ENCODE assay signal across 26 mouse cellular contexts in genomic region chr15:36689881-36690280, GRCm38 (mm10).
DNase-seq lines count a peak whose midpoint lies in the region; ATAC-seq lines count a peak whose summit lies in the region.
"Had no signal": no experiment of that assay in that cellular context is flagged by ENCODE, and none has a peak within 500 bp of the region (broad histone marks: within the 10 kb centered on the region; RNA-seq: fewer than 3 reads in every experiment).

No protein-coding gene starts in this region.

- H3K27me3 ChIP-seq in limb, embryonic 11.5 days (ENCODE audit: control insufficient read depth, insufficient read depth, low read length): no peaks in the 10 kb centered on the region
- 0 out of 2 replicates have a peak, but pooled peaks cover 4% of the 10 kb centered on the region for H3K27me3 ChIP-seq in limb, embryonic 10.5 days (ENCODE audit: low read depth, poor library complexity, severe bottlenecking)
- H3K27me3 ChIP-seq: CH12.LX; embryonic facial prominence, embryonic 12.5 days; embryonic facial prominence, embryonic 15.5 days; intestine, embryonic 15.5 days had no signal

- peak; percentile 20 for DNase-seq in limb, embryonic 11.5 days (ENCODE audit: low spot score)
- DNase-seq in limb, embryonic 10.5 days (ENCODE audit: low spot score): no peak
- DNase-seq in 416B (ENCODE audit: low read depth) (peak; percentile 73), MN1 (ENCODE audit: low spot score) (peak; percentile 46)
- DNase-seq in ovary, postnatal 14 days (ENCODE audit: low spot score): no peak
- no peak for DNase-seq in adrenal gland, postnatal 4 days (ENCODE audit: low spot score in 2 of 2)
- DNase-seq: adrenal gland, adult 8-10 months; adrenal gland, postnatal 25 days; B cell, adult 2 months; cerebellum, adult 11 months; cerebellum, adult 2 months; cerebellum, adult 9-11 months; gastrocnemius, postnatal 10 days; gastrocnemius, postnatal 36 days; heart, postnatal 36 days had no signal

- 0 out of 2 replicates have a peak, but pooled peaks cover 2% of the 10 kb centered on the region for H3K4me1 ChIP-seq in limb, embryonic 11.5 days (ENCODE audit: control insufficient read depth, insufficient read depth, low read length)
- H3K4me1 ChIP-seq in limb, embryonic 10.5 days: peaks cover 21% of the 10 kb centered on the region
- H3K4me1 ChIP-seq: embryonic facial prominence, embryonic 12.5 days; forebrain, embryonic 12.5 days had no signal

- 64% methylated on average over 7 of the region's 7 CpGs for WGBS in limb, embryonic 11.5 days
- 68% methylated on average over 7 of the region's 7 CpGs for WGBS in limb, embryonic 10.5 days

- no peaks in the 10 kb centered on the region for H3K9me3 ChIP-seq in limb, embryonic 11.5 days (ENCODE audit: control insufficient read depth, low read length)
- no peaks in the 10 kb centered on the region for H3K9me3 ChIP-seq in limb, embryonic 10.5 days (replicated peaks)
- H3K9me3 ChIP-seq: embryonic facial prominence, embryonic 12.5 days; embryonic facial prominence, embryonic 15.5 days; forebrain, embryonic 12.5 days; hindbrain, embryonic 10.5 days; hindbrain, embryonic 13.5 days; intestine, embryonic 15.5 days had no signal

- no peak overlapping the region for H3K27ac ChIP-seq in limb, embryonic 11.5 days (replicated peaks; ENCODE audit: low read depth, low read length)
- H3K27ac ChIP-seq in limb, embryonic 10.5 days: no peak overlapping the region
- H3K27ac ChIP-seq: embryonic facial prominence, embryonic 12.5 days; embryonic facial prominence, embryonic 15.5 days; forebrain, embryonic 12.5 days; hindbrain, embryonic 10.5 days; hindbrain, embryonic 13.5 days; intestine, embryonic 15.5 days had no signal

- no peak overlapping the region for H3K4me3 ChIP-seq in limb, embryonic 11.5 days (ENCODE audit: low read depth, low read length)
- no peak overlapping the region for H3K4me3 ChIP-seq in limb, embryonic 10.5 days
- H3K4me3 ChIP-seq: embryonic facial prominence, embryonic 12.5 days; embryonic facial prominence, embryonic 15.5 days; forebrain, embryonic 12.5 days; hindbrain, embryonic 10.5 days; hindbrain, embryonic 13.5 days; intestine, embryonic 15.5 days had no signal

- H3K9ac ChIP-seq in limb, embryonic 11.5 days (ENCODE audit: low read length): no peak overlapping the region
- H3K9ac ChIP-seq: embryonic facial prominence, embryonic 12.5 days; embryonic facial prominence, embryonic 15.5 days; forebrain, embryonic 12.5 days; hindbrain, embryonic 13.5 days; intestine, embryonic 15.5 days had no signal

- no peaks in the 10 kb centered on the region for H3K36me3 ChIP-seq in limb, embryonic 11.5 days (ENCODE audit: control insufficient read depth, insufficient read depth, low read length)
- no peaks in the 10 kb centered on the region for H3K36me3 ChIP-seq in limb, embryonic 10.5 days
- H3K36me3 ChIP-seq: embryonic facial prominence, embryonic 12.5 days; embryonic facial prominence, embryonic 15.5 days; forebrain, embryonic 12.5 days; hindbrain, embryonic 10.5 days; hindbrain, embryonic 13.5 days; intestine, embryonic 15.5 days had no signal

- no peak overlapping the region for H3K4me2 ChIP-seq in limb, embryonic 11.5 days (ENCODE audit: low read depth, severe bottlenecking)
- H3K4me2 ChIP-seq: embryonic facial prominence, embryonic 12.5 days; embryonic facial prominence, embryonic 15.5 days; forebrain, embryonic 12.5 days; heart, embryonic 11.5 days; hindbrain, embryonic 13.5 days; intestine, embryonic 15.5 days had no signal

- ATAC-seq in limb, embryonic 11.5 days (ENCODE audit: insufficient number of reproducible peaks, low FRiP score, low TSS enrichment, low read depth): no peak
- ATAC-seq: activated CD4-positive, CD25-positive, alpha-beta regulatory T cell, adult 4 months; forebrain, embryonic 16.5 days; hindbrain, embryonic 16.5 days; intestine, embryonic 15.5 days had no signal

Comparison
In these comparisons a context has a peak if more than half of its experiments do, and no peak if none do; other contexts are left out.
1. DNase-seq: peak in limb, embryonic 11.5 days (single experiment), 416B (single experiment) and MN1 (single experiment); none in limb, embryonic 10.5 days (single experiment), ovary, postnatal 14 days (single experiment) and adrenal gland, postnatal 4 days (0 of 2).